Mouse (Mus musculus) ovary, postnatal 36 days (tissue): ENCODE results near the gene Serpinb2.

Source experiments
- DNase-seq: peaks from one replicate; pipeline ENCODE4 v3.0.0; 2022; ENCODE audit warnings: low spot score, mixed read lengths

Serpinb2 gene

DNA sequence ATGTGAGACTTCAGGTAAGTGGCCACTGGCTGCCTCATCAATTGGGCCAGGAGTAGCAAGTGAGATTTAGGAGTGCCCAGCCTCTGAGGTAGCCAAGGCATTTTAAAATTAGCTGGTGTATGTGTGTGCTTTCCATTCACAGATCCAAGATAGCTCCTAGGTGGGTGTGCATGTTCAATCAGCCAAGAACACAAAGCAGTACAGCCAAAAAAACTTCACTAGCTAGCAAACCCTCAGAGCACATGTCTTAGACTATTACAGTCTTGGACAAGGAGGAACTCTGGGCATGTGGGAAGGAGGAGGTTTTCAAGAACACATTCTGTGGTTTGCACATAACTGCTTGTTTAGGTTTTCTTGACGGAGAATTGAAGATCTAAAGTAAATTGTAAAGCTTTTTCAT is 70.0 kb downstream of the Serpinb2 start:
- DNase-seq: no peak

GRCm38 (mm10) chr1:107582900-107583299 is 71.7 kb downstream of the Serpinb2 start:
- no peak for DNase-seq

DNA sequence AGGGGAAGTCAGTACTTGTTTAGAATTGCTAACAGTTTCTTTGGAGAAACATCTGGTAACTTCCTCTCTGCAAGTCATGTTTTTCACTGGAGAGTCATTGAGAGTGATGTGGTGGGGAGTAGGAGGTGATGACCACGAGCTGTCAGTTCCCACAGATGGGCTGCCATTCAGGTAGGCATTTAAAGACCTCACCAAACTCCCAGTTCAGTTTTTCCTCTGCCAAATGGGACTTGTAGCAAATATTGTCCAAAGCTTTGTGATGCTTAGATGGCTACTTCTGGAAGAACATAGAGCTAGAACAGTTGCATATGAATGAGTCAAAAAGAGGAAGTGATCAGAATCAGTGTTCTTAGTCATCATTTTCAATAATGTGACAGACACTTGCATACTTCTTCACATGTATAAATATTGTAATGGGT is 72.7 kb downstream of the Serpinb2 start:
- no peak for DNase-seq

DNA sequence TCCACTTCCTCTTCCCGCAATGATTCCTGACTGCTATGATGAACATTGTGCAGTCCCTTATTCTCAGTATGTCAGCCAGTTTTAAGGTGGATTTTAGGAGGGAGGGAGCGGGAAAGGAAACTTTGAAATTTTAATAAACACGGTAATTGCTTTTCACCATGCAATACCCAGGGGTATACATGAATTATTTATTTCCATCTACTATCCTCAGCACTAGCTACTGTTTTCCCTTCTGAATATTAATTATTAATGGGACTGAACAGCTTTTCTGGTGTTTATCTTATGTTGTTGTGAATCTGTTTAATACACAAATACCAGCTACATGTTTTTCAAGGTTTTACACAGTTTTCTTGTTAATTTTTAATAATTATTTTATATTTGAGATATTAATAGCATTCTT is 73.7 kb downstream of the Serpinb2 start:
- DNase-seq: no peak
